Mouse (Mus musculus): ENCODE results near the gene Tmem107. TPM values are rescaled to one million over a fixed set of nuclear protein-coding genes. Genes with fewer than 3 reads are reported as not detected.

Gene Tmem107
- polyA plus RNA-seq, 1 experiment, result 7.0 TPM

DNA sequence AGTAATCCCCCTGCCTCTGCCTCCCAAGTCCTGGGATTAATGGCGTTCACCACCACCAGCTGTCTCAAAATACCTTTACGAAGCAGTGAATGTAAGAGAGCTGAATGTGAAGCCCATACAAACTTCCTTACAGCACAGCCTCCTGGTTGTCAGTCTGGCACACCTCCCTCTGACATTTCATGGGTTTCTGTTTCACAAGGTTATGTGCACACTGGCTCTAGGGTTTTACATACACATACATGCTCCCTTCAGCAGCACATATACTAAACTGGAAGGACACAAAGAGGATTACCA, 4.1 kb downstream of the Tmem107 start:
- Histone ChIP-seq H3K27me3 (ENCODE audit: control insufficient read depth, insufficient read depth, low read length) (no peaks in the 10 kb centered on the region), H3K4me1 (ENCODE audit: control insufficient read depth, insufficient read depth, insufficient read length) (peaks cover 9% of the 10 kb centered on the region; the same call in 1 of the 2 replicates), H3K36me3 (ENCODE audit: control insufficient read depth, insufficient read depth, low read length) (no peaks in the 10 kb centered on the region), H3K4me3 (ENCODE audit: extremely low read depth, insufficient read depth, insufficient read length) (no peak overlapping the region), H3K27ac (ENCODE audit: insufficient read depth, low read length) (no peak overlapping the region)
- 81% methylated on average over 2 of the region's 2 CpGs for WGBS
- TF ChIP-seq POLR2A (IDR thresholded peaks at IDR 0.05; ENCODE audit: low read depth, low read length) (no peak), CTCF (IDR thresholded peaks at IDR 0.05; ENCODE audit: extremely low read depth, insufficient read depth, insufficient read length, insufficient replicate concordance) (no peak)
- DNase-seq (ENCODE audit: low read depth in 1 of 2, low spot score in 2 of 2), result no peak

GRCm38 (mm10) chr11:69075764-69076479, 5.3 kb downstream of the Tmem107 start:
- no peak for TF ChIP-seq CTCF (IDR thresholded peaks at IDR 0.05; ENCODE audit: extremely low read depth, insufficient read depth, insufficient read length, insufficient replicate concordance)
- no peak for DNase-seq (ENCODE audit: low read depth in 1 of 2, low spot score in 2 of 2)
- no peak overlapping the region for H3K27ac ChIP-seq (ENCODE audit: insufficient read depth, low read length)
- no peak overlapping the region for H3K4me3 ChIP-seq (ENCODE audit: extremely low read depth, insufficient read depth, insufficient read length)
- no peaks in the 10 kb centered on the region for H3K27me3 ChIP-seq (ENCODE audit: control insufficient read depth, insufficient read depth, low read length)
- 74% methylated on average over 9 of the region's 9 CpGs for WGBS
- H3K4me1 ChIP-seq (ENCODE audit: control insufficient read depth, insufficient read depth, insufficient read length), result peaks cover 9% of the 10 kb centered on the region; the same call in 1 of the 2 replicates
- no peaks in the 10 kb centered on the region for H3K36me3 ChIP-seq (ENCODE audit: control insufficient read depth, insufficient read depth, low read length)

DNA sequence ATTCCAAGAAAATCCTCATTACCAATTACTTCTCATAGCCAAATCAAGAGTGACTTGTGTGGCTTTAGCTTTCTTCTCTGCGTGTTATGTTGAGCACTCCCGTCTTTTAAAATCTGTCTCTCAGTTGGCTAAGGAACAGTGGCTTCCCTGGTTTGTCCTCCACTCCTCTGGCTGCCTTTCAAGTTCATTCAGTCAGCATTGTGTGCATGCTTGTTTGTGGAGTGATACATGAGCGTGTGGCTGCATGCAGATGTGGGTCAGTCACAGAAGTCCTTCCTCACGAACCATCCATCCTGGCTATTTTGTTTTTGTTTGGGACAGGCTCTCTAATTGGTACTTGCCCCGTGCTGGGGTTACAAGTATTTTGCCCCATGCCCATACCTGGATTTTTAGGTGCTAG, 6.0 kb downstream of the Tmem107 start:
- H3K4me1 ChIP-seq (ENCODE audit: control insufficient read depth, insufficient read depth, insufficient read length), result peaks cover 9% of the 10 kb centered on the region; the same call in 1 of the 2 replicates
- no peak overlapping the region for H3K27ac ChIP-seq (ENCODE audit: insufficient read depth, low read length)
- DNase-seq (ENCODE audit: low read depth in 1 of 2, low spot score in 2 of 2), result no peak
- no peaks in the 10 kb centered on the region for H3K27me3 ChIP-seq (ENCODE audit: control insufficient read depth, insufficient read depth, low read length)
- no peak overlapping the region for H3K4me3 ChIP-seq (ENCODE audit: extremely low read depth, insufficient read depth, insufficient read length)
- WGBS, result 90% methylated on average over 5 of the region's 5 CpGs
- no peaks in the 10 kb centered on the region for H3K36me3 ChIP-seq (ENCODE audit: control insufficient read depth, insufficient read depth, low read length)
- TF ChIP-seq CTCF (IDR thresholded peaks at IDR 0.05; ENCODE audit: extremely low read depth, insufficient read depth, insufficient read length, insufficient replicate concordance) (no peak), POLR2A (IDR thresholded peaks at IDR 0.05; ENCODE audit: low read depth, low read length) (no peak)

GRCm38 (mm10) chr11:69077316-69077715, 6.7 kb downstream of the Tmem107 start:
- no peaks in the 10 kb centered on the region for H3K27me3 ChIP-seq (ENCODE audit: control insufficient read depth, insufficient read depth, low read length)
- H3K4me3 ChIP-seq (ENCODE audit: extremely low read depth, insufficient read depth, insufficient read length), result no peak overlapping the region
- no peak overlapping the region for H3K27ac ChIP-seq (ENCODE audit: insufficient read depth, low read length)
- 90% methylated on average over 9 of the region's 9 CpGs for WGBS
- peaks cover 9% of the 10 kb centered on the region; the same call in 1 of the 2 replicates for H3K4me1 ChIP-seq (ENCODE audit: control insufficient read depth, insufficient read depth, insufficient read length)
- H3K36me3 ChIP-seq (ENCODE audit: control insufficient read depth, insufficient read depth, low read length), result no peaks in the 10 kb centered on the region
- DNase-seq (ENCODE audit: low read depth in 1 of 2, low spot score in 2 of 2), result no peak
- TF ChIP-seq CTCF (IDR thresholded peaks at IDR 0.05; ENCODE audit: extremely low read depth, insufficient read depth, insufficient read length, insufficient replicate concordance) (no peak), POLR2A (IDR thresholded peaks at IDR 0.05; ENCODE audit: low read depth, low read length) (no peak)

GRCm38 (mm10) chr11:69078041-69078440, 7.4 kb downstream of the Tmem107 start:
- TF ChIP-seq CTCF (IDR thresholded peaks at IDR 0.05; ENCODE audit: extremely low read depth, insufficient read depth, insufficient read length, insufficient replicate concordance), result no peak
- TF ChIP-seq POLR2A (IDR thresholded peaks at IDR 0.05; ENCODE audit: low read depth, low read length), result no peak
- no peak overlapping the region for H3K4me3 ChIP-seq (ENCODE audit: extremely low read depth, insufficient read depth, insufficient read length)
- H3K36me3 ChIP-seq (ENCODE audit: control insufficient read depth, insufficient read depth, low read length), result no peaks in the 10 kb centered on the region
- peaks cover 9% of the 10 kb centered on the region; the same call in 1 of the 2 replicates for H3K4me1 ChIP-seq (ENCODE audit: control insufficient read depth, insufficient read depth, insufficient read length)
- H3K27ac ChIP-seq (ENCODE audit: insufficient read depth, low read length), result peak overlapping the region; percentile 11; the same call in 1 of the 2 replicates
- H3K27me3 ChIP-seq (ENCODE audit: control insufficient read depth, insufficient read depth, low read length), result no peaks in the 10 kb centered on the region
- WGBS, result 82% methylated on average over 6 of the region's 6 CpGs
- DNase-seq (ENCODE audit: low read depth in 1 of 2, low spot score in 2 of 2), result no peak

GRCm38 (mm10) chr11:69078805-69079438, 8.3 kb downstream of the Tmem107 start:
- Histone ChIP-seq H3K27me3 (ENCODE audit: control insufficient read depth, insufficient read depth, low read length) (no peaks in the 10 kb centered on the region), H3K4me1 (ENCODE audit: control insufficient read depth, insufficient read depth, insufficient read length) (peaks cover 9% of the 10 kb centered on the region; the same call in 1 of the 2 replicates), H3K4me3 (ENCODE audit: extremely low read depth, insufficient read depth, insufficient read length) (no peak overlapping the region), H3K36me3 (ENCODE audit: control insufficient read depth, insufficient read depth, low read length) (no peaks in the 10 kb centered on the region), H3K27ac (ENCODE audit: insufficient read depth, low read length) (no peak overlapping the region)
- WGBS, result 23% methylated on average over 5 of the region's 5 CpGs
- peak; percentile 64 to 65 for DNase-seq (ENCODE audit: low read depth in 1 of 2, low spot score in 2 of 2)
- TF ChIP-seq POLR2A (IDR thresholded peaks at IDR 0.05; ENCODE audit: low read depth, low read length), result no peak
- no peak for TF ChIP-seq CTCF (IDR thresholded peaks at IDR 0.05; ENCODE audit: extremely low read depth, insufficient read depth, insufficient read length, insufficient replicate concordance)

Data from spleen, adult 2 months (tissue).